Mouse (Mus musculus): ENCODE measurements around the gene Gzmb. TPM values are rescaled to one million over a fixed set of nuclear protein-coding genes. Genes with fewer than 3 reads are reported as not detected.
"Not testable (repeated sequence)": the region's sequence is repeated elsewhere in the genome, so short reads cannot be mapped to it uniquely, and the experiment has no call there.

Gene Gzmb
- polyA plus RNA-seq, 1 experiment from 2014 or later, result not detected

GRCm38 (mm10) chr14:56281090-56281489 lies 19.0 kb upstream of the Gzmb start:
- DNase-seq (ENCODE audit: low spot score), result no peak
- WGBS, result 78% methylated on average over 5 of the region's 5 CpGs
- Histone ChIP-seq H3K4me3 (no peak overlapping the region), H3K27me3 (replicated peaks; ENCODE audit: low read depth, poor library complexity, severe bottlenecking) (no peaks in the 10 kb centered on the region), H3K36me3 (replicated peaks) (no peaks in the 10 kb centered on the region), H3K9me3 (no peaks in the 10 kb centered on the region), H3K4me1 (no peaks in the 10 kb centered on the region), H3K27ac (replicated peaks) (no peak overlapping the region)

- not testable (repeated sequence) for H3K36me3 ChIP-seq (replicated peaks); H3K4me1 ChIP-seq; DNase-seq (ENCODE audit: low spot score); H3K9me3 ChIP-seq; H3K27me3 ChIP-seq (replicated peaks; ENCODE audit: low read depth, poor library complexity, severe bottlenecking); H3K27ac ChIP-seq (replicated peaks); H3K4me3 ChIP-seq
- 44% methylated on average over 7 of the region's 7 CpGs for WGBS
These were observed 16.6 kb upstream of the Gzmb start for GRCm38 (mm10) chr14:56278691-56279090.

GRCm38 (mm10) chr14:56276096-56276495 lies 14.0 kb upstream of the Gzmb start:
- H3K27me3 ChIP-seq (replicated peaks; ENCODE audit: low read depth, poor library complexity, severe bottlenecking); H3K4me1 ChIP-seq; H3K36me3 ChIP-seq (replicated peaks); H3K4me3 ChIP-seq; H3K9me3 ChIP-seq; DNase-seq (ENCODE audit: low spot score); H3K27ac ChIP-seq (replicated peaks): not testable (repeated sequence)
- 81% methylated on average over 7 of the region's 7 CpGs for WGBS

- no peak overlapping the region for H3K4me3 ChIP-seq
- DNase-seq (ENCODE audit: low spot score), result no peak
- H3K27me3 ChIP-seq (replicated peaks; ENCODE audit: low read depth, poor library complexity, severe bottlenecking), result no peaks in the 10 kb centered on the region
- H3K36me3 ChIP-seq (replicated peaks), result no peaks in the 10 kb centered on the region
- WGBS, result 87% methylated on average over 1 of the region's 1 CpGs
- H3K4me1 ChIP-seq, result no peaks in the 10 kb centered on the region
- no peak overlapping the region for H3K27ac ChIP-seq (replicated peaks)
- H3K9me3 ChIP-seq, result no peaks in the 10 kb centered on the region
These were observed 4.0 kb upstream of the Gzmb start for GRCm38 (mm10) chr14:56266109-56266508.

GRCm38 (mm10) chr14:56240409-56240808 lies 21.7 kb downstream of the Gzmb start:
- no peaks in the 10 kb centered on the region for H3K36me3 ChIP-seq (replicated peaks)
- H3K4me3 ChIP-seq, result no peak overlapping the region

GRCm38 (mm10) chr14:56234556-56234955 lies 27.5 kb downstream of the Gzmb start, which contains the start of gene Gzmc:
TSS of gene Gzmc (minus strand) at chr14:56234656.
- H3K9me3 ChIP-seq, result no peaks in the 10 kb centered on the region
- H3K27ac ChIP-seq (replicated peaks), result no peak within 1 kb of the TSS
- H3K4me1 ChIP-seq, result no peaks in the 10 kb centered on the region
- WGBS, result 74% methylated on average over 2 of the region's 2 CpGs
- H3K27me3 ChIP-seq (replicated peaks; ENCODE audit: low read depth, poor library complexity, severe bottlenecking), result no peaks in the 10 kb centered on the region
- no peak for DNase-seq (ENCODE audit: low spot score)
- H3K4me3 ChIP-seq, result no peak within 1 kb of the TSS
- no peaks in the 10 kb centered on the region for H3K36me3 ChIP-seq (replicated peaks)

More at GRCm38 (mm10) chr14:56240409-56240808, 21.7 kb downstream of the Gzmb start:
- Histone ChIP-seq H3K27me3 (replicated peaks; ENCODE audit: low read depth, poor library complexity, severe bottlenecking) (no peaks in the 10 kb centered on the region), H3K9me3 (no peaks in the 10 kb centered on the region), H3K27ac (replicated peaks) (no peak overlapping the region), H3K4me1 (no peaks in the 10 kb centered on the region)
- no peak for DNase-seq (ENCODE audit: low spot score)

GRCm38 (mm10) chr14:56211317-56211716 lies 50.7 kb downstream of the Gzmb start, which contains the start of gene Gzmf:
TSS of gene Gzmf (minus strand) at chr14:56211417.
- Histone ChIP-seq H3K9me3 (no peaks in the 10 kb centered on the region), H3K27ac (replicated peaks) (no peak within 1 kb of the TSS), H3K4me3 (no peak within 1 kb of the TSS), H3K36me3 (replicated peaks) (no peaks in the 10 kb centered on the region), H3K4me1 (no peaks in the 10 kb centered on the region), H3K27me3 (replicated peaks; ENCODE audit: low read depth, poor library complexity, severe bottlenecking) (no peaks in the 10 kb centered on the region)
- WGBS, result 91% methylated on average over 4 of the region's 4 CpGs
- no peak for DNase-seq (ENCODE audit: low spot score)

Other genes starting within 250 kb of the Gzmb start
- not detected in 2 replicates for gene Mcpt1, start 244.3 kb downstream of the Gzmb start, polyA plus RNA-seq (2016; fragmentation: Nextera tagmentation; extraction: Ambion mirVana)
- not detected in 2 replicates for gene Mcpt9, start 231.8 kb downstream of the Gzmb start, polyA plus RNA-seq (2016; fragmentation: Nextera tagmentation; extraction: Ambion mirVana)
- gene Mcpt2, start 220.2 kb downstream of the Gzmb start, polyA plus RNA-seq (2016; fragmentation: Nextera tagmentation; extraction: Ambion mirVana), result not detected in 2 replicates
- gene Mcpt4, start 199.9 kb downstream of the Gzmb start, polyA plus RNA-seq (2016; fragmentation: Nextera tagmentation; extraction: Ambion mirVana), result not detected in 2 replicates
- gene Mcpt8, start 177.0 kb downstream of the Gzmb start, polyA plus RNA-seq (2016; fragmentation: Nextera tagmentation; extraction: Ambion mirVana), result not detected in 2 replicates
- not detected in 2 replicates for gene Ctsg, start 159.7 kb downstream of the Gzmb start, polyA plus RNA-seq (2016; fragmentation: Nextera tagmentation; extraction: Ambion mirVana)
- gene Gzme, start 141.6 kb downstream of the Gzmb start, polyA plus RNA-seq (2016; fragmentation: Nextera tagmentation; extraction: Ambion mirVana), result not detected in 2 replicates
- gene Gzmd, start 129.7 kb downstream of the Gzmb start, polyA plus RNA-seq (2016; fragmentation: Nextera tagmentation; extraction: Ambion mirVana), result not detected in 2 replicates
- not detected in 2 replicates for gene Gzmg, start 102.7 kb downstream of the Gzmb start, polyA plus RNA-seq (2016; fragmentation: Nextera tagmentation; extraction: Ambion mirVana)
- not detected in 2 replicates for gene Gzmn, start 87.7 kb downstream of the Gzmb start, polyA plus RNA-seq (2016; fragmentation: Nextera tagmentation; extraction: Ambion mirVana)
- not detected in 2 replicates for gene Gzmf, start 50.8 kb downstream of the Gzmb start, polyA plus RNA-seq (2016; fragmentation: Nextera tagmentation; extraction: Ambion mirVana)
- 0.23 and 0.34 TPM in 2 replicates for gene Gzmc, start 27.6 kb downstream of the Gzmb start, polyA plus RNA-seq (2016; fragmentation: Nextera tagmentation; extraction: Ambion mirVana)
- 0.05 TPM in 1 of 2 replicates, not detected in the other for gene Atp12a, start 102.8 kb upstream of the Gzmb start, polyA plus RNA-seq (2016; fragmentation: Nextera tagmentation; extraction: Ambion mirVana)
- 2.2 and 2.7 TPM in 2 replicates for gene Rnf17, start 140.3 kb upstream of the Gzmb start, polyA plus RNA-seq (2016; fragmentation: Nextera tagmentation; extraction: Ambion mirVana)